In genomic region chr19:46275307-46275706, GRCm38 (mm10) we compare ENCODE assay signal across 9 mouse cellular contexts. TPM values are rescaled to one million over a fixed set of nuclear protein-coding genes. Genes with fewer than 3 reads are reported as not detected.
DNase-seq lines count a peak whose midpoint lies in the region; ATAC-seq and TF ChIP-seq lines count a peak whose summit lies in the region.
"Had no signal": no experiment of that assay in that cellular context is flagged by ENCODE, and none has a peak within 500 bp of the region (broad histone marks: within the 10 kb centered on the region; RNA-seq: fewer than 3 reads in every experiment).

No protein-coding gene starts in this region.

- TF ChIP-seq CTCF in G1E (IDR thresholded peaks at IDR 0.05; ENCODE audit: low read depth, low read length): 0 out of 2 replicates have a peak, but pooled peaks have one; percentile 16

- peaks cover 71% of the 10 kb centered on the region for H3K36me3 ChIP-seq in G1E (replicated peaks)

- ATAC-seq in G1E (ENCODE audit: extremely low read depth, insufficient number of reproducible peaks, low FRiP score, poor library complexity, severe bottlenecking): no peak

- intact Hi-C loops in left cerebral cortex, postnatal 4 days (cut with DNase I): no loop called here

- peak; percentile 4 to 50 for DNase-seq in kidney, postnatal 36 days
- DNase-seq in kidney, adult 11 months: no peak
- no peak for DNase-seq in G1E (ENCODE audit: low spot score)
- peak; percentile 18 for DNase-seq in brain, adult 2 months (ENCODE audit: low read depth, low spot score)
- peak; percentile 14 for DNase-seq in mesoderm, embryonic 11.5 days (ENCODE audit: low read depth, low spot score)
- DNase-seq in left cerebral cortex, postnatal 4 days: no peak
- no peak for DNase-seq in urinary bladder, postnatal 4 days (ENCODE audit: low spot score in 2 of 2)

- no peak overlapping the region for H3K4me3 ChIP-seq in G1E (ENCODE audit: low read depth, low read length)
- H3K4me3 ChIP-seq: embryonic facial prominence, embryonic 12.5 days; neural tube, embryonic 12.5 days had no signal

- H3K9me3 ChIP-seq in G1E (replicated peaks): no peaks in the 10 kb centered on the region
- H3K9me3 ChIP-seq: embryonic facial prominence, embryonic 12.5 days; neural tube, embryonic 12.5 days had no signal

- H3K27me3 ChIP-seq in G1E (ENCODE audit: insufficient read depth, low read length): no peaks in the 10 kb centered on the region
- H3K27me3 ChIP-seq: embryonic facial prominence, embryonic 12.5 days; neural tube, embryonic 12.5 days had no signal

- H3K4me1 ChIP-seq in G1E (ENCODE audit: insufficient read depth, low read depth, low read length): no peaks in the 10 kb centered on the region
- H3K4me1 ChIP-seq: embryonic facial prominence, embryonic 12.5 days; neural tube, embryonic 12.5 days had no signal

RNA-seq across cellular contexts. Expression of gene Nfkb2, which starts 28.8 kb away (rescaled TPM):
- total RNA-seq in G1E (2014; fragmentation: Nextera tagmentation) (11.3 and 12.6 TPM in 2 replicates), G1E (2017) (9.7 and 12.5 TPM in 2 replicates)
- polyA plus RNA-seq in G1E (2012): 40.4 and 40.8 TPM in 2 replicates
- total RNA-seq in left cerebral cortex, postnatal 4 days (2021): 1 to 10 TPM; 2.5 to 2.8 TPM

RNA-seq across cellular contexts. Expression of gene Psd, which starts 51.6 kb away (rescaled TPM):
- total RNA-seq in G1E (2014; fragmentation: Nextera tagmentation) (1.6 TPM in 1 of 2 replicates, not detected in the other), G1E (2017) (0.23 and 1.1 TPM in 2 replicates)
- polyA plus RNA-seq in G1E (2012): 0.41 and 0.74 TPM in 2 replicates
- total RNA-seq in left cerebral cortex, postnatal 4 days (2021): 100 to 1,000 TPM; 670 to 671 TPM

RNA-seq across cellular contexts. Expression of gene Fbxl15, which starts 52.7 kb away (rescaled TPM):
- total RNA-seq in G1E (2014; fragmentation: Nextera tagmentation) (2.0 and 2.2 TPM in 2 replicates), G1E (2017) (2.5 and 3.8 TPM in 2 replicates)
- 15.2 and 16.5 TPM in 2 replicates for polyA plus RNA-seq in G1E (2012)
- 10 to 100 TPM; 22.3 to 23.4 TPM for total RNA-seq in left cerebral cortex, postnatal 4 days (2021)

Comparison
In these comparisons a context has a peak if more than half of its experiments do, and no peak if none do; other contexts are left out.
1. DNase-seq: peak in kidney, postnatal 36 days (2 of 2), brain, adult 2 months (single experiment) and mesoderm, embryonic 11.5 days (single experiment); none in kidney, adult 11 months (single experiment), G1E (single experiment), left cerebral cortex, postnatal 4 days (single experiment) and urinary bladder, postnatal 4 days (0 of 2).
2. RNA of gene Psd, which starts 51.6 kb away (total RNA-seq): 670 to 671 TPM in left cerebral cortex, postnatal 4 days; 0.23 to 1.6 TPM in G1E; every median in the first group is over 100 times any median in the second.
3. RNA of gene Fbxl15, which starts 52.7 kb away (total RNA-seq): 22.3 to 23.4 TPM in left cerebral cortex, postnatal 4 days; 2.0 to 3.8 TPM in G1E; every median in the first group is over 4 times any median in the second.